Mouse (Mus musculus): ENCODE measurements at regions not wholly inside any gene's neighbourhood (a gene's known extent, or its start where the extent isn't known, plus 50 kb on each side); places are given as distances from the start of the nearest gene placed in this dataset.

- TF ChIP-seq CTCF (IDR thresholded peaks at IDR 0.05) (no peak), POLR2A (IDR thresholded peaks at IDR 0.05; ENCODE audit: insufficient read depth, low read depth, low read length) (no peak), EP300 (IDR thresholded peaks at IDR 0.05; ENCODE audit: insufficient read depth, low read depth, low read length) (no peak)
Measured at GRCm38 (mm10) chr19:34406710-34407109, 68.3 kb downstream of the Ch25h start.

Data from heart, adult 2 months (tissue).